Mouse (Mus musculus) adrenal gland, postnatal 14 days (tissue): Measurements from ENCODE around the gene Cdh24. TPM values are rescaled to one million over a fixed set of nuclear protein-coding genes. Genes with fewer than 3 reads are reported as not detected.
"Not testable (repeated sequence)": the region's sequence is repeated elsewhere in the genome, so short reads cannot be mapped to it uniquely, and the experiment has no call there.

Experiments
- DNase-seq: peaks from one replicate; pipeline ENCODE4 v3.0.0; 2021; ENCODE audit warnings: mixed read lengths
- total RNA-seq: library from RNA; stranded (reverse); gene quantifications from 2 replicates; pipeline ENCODE4 v1.2.3, GENCODE M21; 2021

Cdh24 gene
- total RNA-seq, 1 experiment from 2014 or later = 1.7 TPM

- DNase-seq = no peak
Measured at GRCm38 (mm10) chr14:54642224-54642944, 1.2 kb upstream of the Cdh24 start.

DNA sequence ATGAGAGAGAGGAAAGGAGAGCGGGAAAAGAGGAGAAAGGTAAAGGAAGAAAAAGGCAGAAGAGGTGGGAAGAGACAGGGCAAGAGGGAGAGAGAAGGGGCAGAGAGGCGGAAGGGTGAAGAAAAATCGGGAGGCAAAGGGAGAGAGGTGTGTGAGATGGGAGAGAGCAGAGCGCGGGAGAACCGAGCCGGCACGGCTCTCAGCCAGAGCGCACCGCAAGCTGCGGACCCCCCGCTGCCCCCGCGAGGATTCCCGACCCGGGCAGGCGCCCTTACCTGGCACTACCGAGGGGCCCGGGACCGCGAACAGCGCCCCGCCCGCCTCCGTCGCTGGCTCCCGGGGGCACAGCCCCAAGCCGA is 239 bp downstream of the Cdh24 start, which contains the start of gene Gm17606:
Gm17606 (plus strand) TSS at position 7 of the 359 bp plus-strand sequence.
- no peak for DNase-seq

DNA sequence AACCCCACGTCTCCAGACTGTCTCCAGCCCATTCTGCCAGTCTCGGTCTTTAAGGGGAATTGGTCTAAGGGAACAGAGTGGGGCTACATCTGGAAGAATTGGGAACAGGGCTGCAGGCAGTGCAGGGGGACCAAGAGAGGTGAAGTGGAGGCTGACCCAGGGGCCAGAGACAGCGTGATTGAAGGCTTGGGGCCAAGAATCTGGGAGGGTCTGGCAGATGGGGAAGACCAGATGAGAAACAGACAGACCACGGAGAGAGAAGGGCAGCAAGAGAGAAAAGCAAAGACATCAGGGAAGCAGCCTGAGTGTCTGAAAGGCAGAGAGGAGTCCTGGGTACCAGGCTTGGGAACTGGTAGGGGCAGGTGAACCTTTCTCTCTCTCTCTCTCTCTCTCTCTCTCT is 1.0 kb downstream of the Cdh24 start:
- DNase-seq = no peak

- no peak for DNase-seq
Measured at GRCm38 (mm10) chr14:54638210-54638609, 3.0 kb downstream of the Cdh24 start.

- peak; percentile 74 for DNase-seq
Measured at GRCm38 (mm10) chr14:54636954-54637353, 4.2 kb downstream of the Cdh24 start.

DNA sequence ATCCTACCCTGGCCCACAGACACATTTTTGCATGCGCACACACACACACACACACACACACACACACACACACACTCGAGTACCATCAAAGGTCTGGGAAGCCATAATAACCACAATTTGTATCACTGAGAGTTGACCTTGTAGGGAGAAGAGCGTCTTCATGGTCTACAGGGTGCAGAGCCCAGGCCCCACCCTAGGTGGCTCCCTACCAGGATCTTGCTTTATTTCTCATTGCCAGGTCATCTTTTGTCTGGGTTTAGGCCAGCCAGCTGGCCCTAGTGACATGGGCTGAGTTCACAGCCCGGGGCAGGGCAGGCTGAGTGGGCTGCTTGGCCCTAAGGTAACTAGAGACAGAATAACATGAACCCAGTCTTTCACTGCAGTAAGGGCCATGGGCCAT is 7.0 kb downstream of the Cdh24 start:
- DNase-seq = peak; percentile 56

DNA sequence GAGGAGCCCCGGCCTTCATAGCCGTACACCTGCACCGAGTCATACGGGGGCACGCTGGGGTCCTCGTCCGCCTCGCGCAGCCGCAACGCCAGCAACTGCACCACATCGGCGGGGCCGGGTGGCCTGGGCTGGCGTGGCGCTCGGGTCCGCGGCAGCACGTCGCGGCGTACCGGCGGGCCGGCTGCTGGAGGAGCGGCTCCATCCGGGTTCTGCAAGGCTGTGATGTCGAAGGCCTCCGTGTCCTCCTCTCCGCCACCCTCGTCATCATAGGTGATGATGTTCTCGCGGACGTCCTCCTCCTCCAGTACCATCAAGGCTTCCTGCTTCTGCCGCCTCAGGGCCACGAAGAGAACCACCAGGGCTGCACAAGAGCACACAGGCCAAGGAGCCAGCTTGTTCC is 8.9 kb downstream of the Cdh24 start:
- DNase-seq = no peak

GRCm38 (mm10) chr14:54631240-54631599 is 9.9 kb downstream of the Cdh24 start:
- no peak for DNase-seq

DNA sequence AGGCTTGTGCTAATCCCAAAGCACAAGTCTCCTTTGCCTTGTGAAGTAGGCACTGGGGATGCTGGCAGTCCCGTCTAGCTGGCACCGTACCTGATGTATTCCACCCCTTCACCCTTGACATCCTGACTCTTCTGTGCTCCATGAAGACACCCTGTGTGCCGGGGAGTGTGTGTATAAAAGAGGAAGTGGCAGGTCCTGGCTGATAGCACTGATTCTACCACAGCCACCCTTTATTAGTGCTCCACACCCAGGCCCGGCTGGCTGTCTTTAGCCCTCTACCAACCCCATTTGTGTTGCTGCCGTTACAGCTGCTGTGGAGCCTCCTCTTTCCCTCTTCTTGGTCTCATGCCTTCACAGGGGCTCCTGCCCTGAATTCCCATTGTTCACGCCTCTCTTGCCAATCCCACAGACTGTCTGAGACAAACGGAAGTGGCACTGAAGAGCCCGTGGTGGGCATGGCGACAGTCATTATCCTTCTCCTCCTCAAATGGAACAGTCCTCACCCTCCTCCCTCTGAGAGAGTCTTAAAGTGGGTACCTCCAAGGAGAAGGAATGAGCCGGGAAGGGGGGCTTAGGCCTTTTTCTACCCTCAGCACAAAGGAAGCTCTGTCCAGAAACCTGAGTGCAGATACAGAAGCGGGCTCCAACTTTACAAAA is 10.5 kb downstream of the Cdh24 start:
- DNase-seq = no peak

DNA sequence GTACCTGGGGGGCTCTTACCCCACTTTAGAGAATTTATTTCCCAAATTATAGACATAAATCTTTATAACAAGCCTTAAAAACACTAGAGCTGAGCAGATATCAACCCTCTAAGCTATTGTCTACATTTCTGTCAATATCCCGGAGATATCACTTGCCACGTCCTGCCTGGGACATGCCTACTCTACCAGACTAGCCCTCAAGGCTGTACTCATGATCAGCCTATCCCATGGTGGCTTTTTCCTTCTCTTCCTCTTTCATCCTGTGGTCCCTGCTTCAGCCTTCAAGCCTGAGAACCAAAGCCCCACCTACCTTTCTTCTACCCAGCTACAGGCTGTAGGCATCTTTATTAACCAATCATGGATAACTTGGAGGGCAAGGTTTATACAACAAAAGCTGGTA is 11.4 kb downstream of the Cdh24 start:
- no peak for DNase-seq

DNA sequence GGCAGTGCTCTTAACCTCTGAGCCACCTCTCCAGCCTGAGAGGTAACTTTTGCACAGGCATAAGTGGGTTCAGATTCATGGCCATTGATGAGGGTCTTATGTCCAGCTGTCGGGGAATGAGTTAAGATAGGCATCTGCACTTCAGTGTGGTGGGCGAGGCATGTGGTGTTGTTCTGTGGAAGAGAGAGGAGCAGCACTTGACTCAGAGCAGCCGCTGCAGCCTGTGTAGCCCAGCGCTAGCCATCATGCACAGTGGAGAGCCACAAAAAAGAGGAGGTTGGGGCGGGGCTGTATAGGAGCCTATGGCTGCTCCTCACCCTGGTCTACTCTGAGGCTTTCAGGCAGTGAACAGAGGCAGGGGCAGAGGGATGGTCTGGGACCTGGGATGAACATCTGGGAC is 13.1 kb downstream of the Cdh24 start:
- no peak for DNase-seq

DNA sequence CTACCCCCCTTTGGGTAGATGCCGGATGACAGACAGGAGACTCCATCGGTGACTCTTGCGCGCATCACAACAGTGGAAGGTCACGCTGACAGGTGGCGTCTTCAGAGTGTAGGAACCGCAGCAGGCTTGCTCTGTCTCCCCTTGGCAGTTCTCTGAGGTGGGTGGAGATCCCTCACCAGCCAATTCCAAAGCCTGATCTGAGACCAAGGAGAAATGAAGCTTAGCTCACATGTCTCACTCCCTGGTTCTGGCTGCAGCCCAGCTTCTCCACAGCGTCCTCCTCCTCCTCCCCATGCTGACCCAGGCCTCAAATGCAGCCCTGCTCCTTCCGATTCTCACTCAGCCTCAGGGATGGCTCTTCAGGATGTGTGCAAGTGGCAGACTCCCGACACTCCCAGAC is 16.2 kb downstream of the Cdh24 start:
- DNase-seq = no peak

GRCm38 (mm10) chr14:54623334-54623733 is 17.8 kb downstream of the Cdh24 start:
- no peak for DNase-seq

DNA sequence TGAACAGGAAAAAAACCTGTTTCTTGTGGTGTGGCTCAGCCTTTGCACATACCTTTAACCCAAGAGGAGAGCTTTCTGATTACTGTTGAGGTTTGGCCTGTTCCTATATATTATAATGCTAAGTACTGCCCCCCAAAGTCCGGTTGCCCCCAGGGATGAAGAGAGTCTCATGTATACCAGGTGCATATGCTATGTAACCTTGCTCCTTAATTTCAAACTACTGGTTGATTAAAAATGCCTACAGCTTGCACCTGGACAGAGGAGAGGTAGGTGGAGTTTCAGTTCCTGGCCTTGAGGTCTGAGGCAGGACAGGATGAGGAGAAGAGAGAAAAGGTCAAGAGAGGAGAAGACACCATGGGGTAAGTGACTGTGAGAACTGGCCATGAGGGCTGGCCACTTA is 20.0 kb downstream of the Cdh24 start, which contains the start of gene Psmb11:
Psmb11 (plus strand) TSS at position 301 of the 400 bp plus-strand sequence.
- no peak for DNase-seq

DNA sequence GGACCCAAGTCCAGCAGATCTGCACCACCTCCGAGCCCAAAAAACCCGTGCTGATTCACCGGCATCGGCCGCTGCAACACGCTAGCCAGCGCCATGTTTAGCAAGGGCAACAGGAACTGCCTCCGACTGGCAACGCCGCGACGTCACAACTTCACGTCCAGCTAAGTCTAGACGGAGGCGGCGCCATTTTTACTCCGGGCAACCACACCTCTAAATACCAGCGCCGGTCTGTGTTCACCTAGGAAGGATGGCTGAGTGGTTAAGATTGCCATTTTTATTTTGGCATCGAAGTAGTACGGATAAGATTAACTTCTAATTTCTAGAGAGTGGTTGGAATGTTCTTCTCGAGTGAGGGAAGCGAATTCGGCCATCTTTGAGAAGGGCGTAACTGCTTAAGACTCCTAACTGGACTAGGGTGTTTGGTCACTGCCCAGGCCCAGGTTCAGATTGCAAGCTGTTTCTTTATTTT is 23.2 kb downstream of the Cdh24 start, which contains the start of gene Psmb5:
Psmb5 (minus strand) TSS at position 126 of the 469 bp plus-strand sequence.
- peak; percentile 91 for DNase-seq

DNA sequence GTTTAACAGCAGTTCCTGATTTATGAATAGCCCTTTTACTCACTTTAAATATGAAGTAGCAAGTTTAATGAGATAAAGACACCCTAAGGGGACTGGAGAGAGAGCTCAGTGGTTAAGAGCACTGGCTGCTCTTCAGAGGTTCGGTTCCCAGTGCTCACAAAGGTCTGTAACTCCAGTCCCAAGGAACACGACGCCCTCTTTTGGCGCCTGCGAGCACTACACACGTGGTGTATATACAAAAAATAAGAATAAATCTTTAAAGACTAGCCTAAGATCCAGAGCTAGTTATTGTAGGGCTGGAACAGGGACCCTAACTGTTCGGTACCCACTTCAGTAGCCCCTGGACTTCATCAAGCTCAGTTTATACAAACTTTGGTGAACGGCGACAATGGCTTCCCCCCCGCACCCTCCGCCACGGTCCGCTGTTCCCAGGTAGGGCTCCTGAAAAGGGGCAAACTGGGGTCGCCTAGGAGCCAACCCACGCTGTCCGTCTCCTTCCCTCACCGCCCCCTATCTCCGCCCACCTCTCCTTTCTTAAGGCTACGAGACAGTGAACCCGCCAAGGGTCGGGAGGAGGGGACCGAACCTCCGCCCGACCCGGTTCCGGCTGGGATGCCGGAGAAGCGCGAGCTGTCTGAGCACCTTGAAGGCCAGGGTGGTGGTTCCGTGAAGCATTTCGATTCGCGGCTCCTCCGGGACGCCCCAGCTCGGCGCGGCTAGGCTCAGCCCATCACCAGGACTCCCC is 23.8 kb downstream of the Cdh24 start:
- DNase-seq = no peak

DNA sequence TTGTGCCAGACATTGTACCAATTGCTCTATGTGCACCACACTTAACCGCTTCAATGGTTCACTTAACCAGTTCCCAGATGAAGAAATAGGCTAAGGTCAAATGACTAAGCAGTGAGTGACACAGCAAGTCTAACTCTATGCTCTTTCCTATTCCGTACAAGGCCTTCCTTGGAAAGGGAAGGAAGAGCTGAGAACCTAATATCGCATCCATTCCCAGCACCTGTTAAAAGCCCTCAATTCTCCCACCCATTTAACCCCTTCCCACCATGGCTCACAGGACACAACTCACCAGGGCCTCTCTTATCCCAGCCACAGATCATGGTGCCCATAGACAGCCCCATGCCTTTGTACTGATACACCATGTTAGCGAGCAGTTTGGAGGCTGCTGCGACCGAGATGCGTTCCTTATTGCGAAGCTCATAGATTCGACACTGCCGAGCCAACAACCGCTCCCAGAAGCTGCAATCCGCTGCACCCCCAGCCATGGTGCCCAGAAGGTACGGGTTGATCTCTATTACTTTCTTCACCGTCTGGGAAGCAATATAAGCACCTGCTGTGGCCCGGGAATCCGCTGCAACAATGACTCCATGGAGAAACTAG is 24.8 kb downstream of the Cdh24 start:
- no peak for DNase-seq

- not testable (repeated sequence) for DNase-seq
Measured at GRCm38 (mm10) chr14:54614130-54614529, 27.0 kb downstream of the Cdh24 start.

DNA sequence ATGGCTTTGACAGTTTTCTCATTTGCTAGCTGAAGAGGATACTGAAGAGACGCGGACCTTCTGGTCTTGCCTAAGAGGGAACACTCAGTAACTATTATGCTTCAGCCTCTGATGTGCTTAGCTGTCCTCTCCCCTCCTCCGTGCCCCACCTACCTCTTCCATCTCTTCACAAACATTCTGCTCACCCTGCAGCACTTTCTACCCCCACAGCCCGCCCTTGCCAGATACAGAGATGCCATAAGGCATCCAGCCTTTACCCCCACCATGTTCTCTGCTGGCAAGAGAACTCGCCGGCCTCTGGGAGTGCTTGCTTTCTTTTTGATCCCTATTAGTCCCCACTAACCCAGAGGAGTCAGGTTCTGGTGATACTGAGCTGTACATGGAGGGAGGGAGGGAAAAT is 30.5 kb downstream of the Cdh24 start:
- DNase-seq = no peak

- peak; percentile 62 for DNase-seq
Measured at GRCm38 (mm10) chr14:54609962-54610361, 31.2 kb downstream of the Cdh24 start.

- no peak for DNase-seq
Measured at GRCm38 (mm10) chr14:54609245-54609644, 31.9 kb downstream of the Cdh24 start.

GRCm38 (mm10) chr14:54607226-54607625 is 33.9 kb downstream of the Cdh24 start:
- no peak for DNase-seq
